Mouse (Mus musculus) intestine, embryonic 14.5 days (tissue): ENCODE results near the gene Nup153. TPM values are rescaled to one million over a fixed set of nuclear protein-coding genes. Genes with fewer than 3 reads are reported as not detected.

Source experiments
- polyA plus RNA-seq: library from polyadenylated mRNA; unstranded; fragments of >200 nt; fragmentation: Nextera tagmentation; extraction: Ambion mirVana; gene quantifications from 2 replicates; pipeline ENCODE4 v1.2.1, GENCODE M21; 2014

Nup153 gene
- polyA plus RNA-seq, 1 experiment from 2014 or later = 37.5 TPM

Other genes starting within 250 kb of the Nup153 start
- gene Cap2, start 226.1 kb downstream of the Nup153 start, polyA plus RNA-seq = 9.5 and 10.1 TPM in 2 replicates
- 7.8 and 8.0 TPM in 2 replicates for gene Fam8a1, start 58.4 kb downstream of the Nup153 start, polyA plus RNA-seq
- 14.5 and 20.3 TPM in 2 replicates for gene Kif13a, start 201.9 kb upstream of the Nup153 start, polyA plus RNA-seq